Mouse (Mus musculus): Measurements from ENCODE around the gene Ccdc138. TPM values are rescaled to one million over a fixed set of nuclear protein-coding genes. Genes with fewer than 3 reads are reported as not detected.

Ccdc138 gene
- total and polyA plus RNA-seq, 2 experiments from 2014 or later: 7.9 to 9.4 TPM

DNA sequence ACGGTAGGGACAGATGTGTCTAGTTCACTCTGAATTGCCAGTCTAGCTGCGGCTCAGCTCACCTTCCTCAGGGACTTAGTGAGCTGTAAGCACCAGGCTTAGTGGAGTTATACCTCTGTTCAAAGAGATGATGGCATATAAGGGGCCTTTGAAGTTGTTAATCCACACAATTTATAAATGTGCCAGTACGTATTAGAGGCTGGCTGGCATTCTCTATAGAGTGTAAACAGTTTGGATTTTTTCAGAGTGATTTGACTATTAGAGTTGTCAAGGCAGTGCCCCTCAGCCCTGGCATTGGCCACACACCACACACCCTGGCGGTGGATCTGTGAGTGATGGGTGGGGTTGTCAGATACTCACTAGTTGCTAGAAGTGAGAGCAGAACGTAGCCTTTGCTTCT lies 118.8 kb downstream of the Ccdc138 start:
- no peak for DNase-seq
- H3K9ac ChIP-seq: no peak overlapping the region
- H3K27ac ChIP-seq (ENCODE audit: low read depth, low read length): no peak overlapping the region

DNA sequence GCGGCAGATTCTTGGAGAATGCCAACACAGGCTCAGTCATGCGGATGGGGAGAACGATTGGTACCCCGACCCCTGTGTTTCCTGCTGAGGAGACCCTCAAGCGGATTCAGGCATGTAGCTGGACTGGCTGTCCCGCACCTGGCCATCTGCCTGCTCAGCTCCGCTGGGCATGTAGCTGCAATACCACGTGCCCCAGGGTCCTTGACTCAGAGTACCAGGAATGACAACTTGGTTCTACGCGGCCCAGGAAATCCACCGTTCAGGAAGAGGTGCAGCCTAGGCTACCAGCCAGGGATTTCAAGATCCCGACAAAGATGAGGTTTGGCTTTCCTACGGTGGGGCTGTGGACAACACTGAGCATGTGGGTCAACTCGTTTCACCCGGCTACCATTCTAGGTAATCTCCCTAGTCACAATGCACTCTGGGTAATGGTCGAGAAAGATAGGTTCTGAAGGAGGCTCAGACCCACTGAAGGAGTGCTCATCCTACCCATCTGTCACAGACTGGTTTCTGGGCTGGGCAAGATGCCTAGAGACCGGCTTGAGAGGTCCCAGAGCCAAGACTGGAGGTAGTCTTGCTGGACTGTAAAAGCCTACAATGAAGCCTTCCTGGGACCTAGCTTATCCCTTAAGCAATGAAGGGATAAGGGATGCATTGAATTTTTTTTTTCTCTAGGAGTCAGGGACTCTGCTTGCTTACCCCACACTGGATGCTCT lies 120.9 kb downstream of the Ccdc138 start:
- H3K4me3 ChIP-seq (ENCODE audit: low read depth, low read length): no peak overlapping the region
- DNase-seq: no peak
- no peak overlapping the region for H3K4me2 ChIP-seq (ENCODE audit: low read depth)
- no peaks in the 10 kb centered on the region for H3K9me3 ChIP-seq (ENCODE audit: low read length)
- ATAC-seq: no peak
- H3K4me1 ChIP-seq (ENCODE audit: insufficient read depth): no peaks in the 10 kb centered on the region
- no peaks in the 10 kb centered on the region for H3K27me3 ChIP-seq (ENCODE audit: insufficient read depth, low read length)
- WGBS: 84% methylated on average over 17 of the region's 17 CpGs
- H3K36me3 ChIP-seq (ENCODE audit: insufficient read depth): no peaks in the 10 kb centered on the region
- no peak for TF ChIP-seq CTCF (IDR thresholded peaks at IDR 0.05; ENCODE audit: low read depth)
- no peak overlapping the region for H3K27ac ChIP-seq (ENCODE audit: low read depth, low read length)
- no peak overlapping the region for H3K9ac ChIP-seq

More for the DNA sequence above, 118.8 kb downstream of the Ccdc138 start:
- Histone ChIP-seq H3K27me3 (ENCODE audit: insufficient read depth, low read length) (no peaks in the 10 kb centered on the region), H3K36me3 (ENCODE audit: insufficient read depth) (no peaks in the 10 kb centered on the region), H3K4me3 (ENCODE audit: low read depth, low read length) (no peak overlapping the region), H3K4me2 (ENCODE audit: low read depth) (no peak overlapping the region), H3K4me1 (ENCODE audit: insufficient read depth) (no peaks in the 10 kb centered on the region), H3K9me3 (ENCODE audit: low read length) (no peaks in the 10 kb centered on the region)
- ATAC-seq: no peak
- TF ChIP-seq CTCF (IDR thresholded peaks at IDR 0.05; ENCODE audit: low read depth): no peak
- WGBS: 77% methylated on average over 5 of the region's 5 CpGs

- DNase-seq: no peak
- 84% methylated on average over 4 of the region's 4 CpGs for WGBS
- no peak overlapping the region for H3K9ac ChIP-seq
- H3K4me1 ChIP-seq (ENCODE audit: insufficient read depth): no peaks in the 10 kb centered on the region
- TF ChIP-seq CTCF (IDR thresholded peaks at IDR 0.05; ENCODE audit: low read depth): no peak
- no peak for ATAC-seq
- no peak overlapping the region for H3K27ac ChIP-seq (ENCODE audit: low read depth, low read length)
- no peak overlapping the region for H3K4me3 ChIP-seq (ENCODE audit: low read depth, low read length)
- H3K27me3 ChIP-seq (ENCODE audit: insufficient read depth, low read length): no peaks in the 10 kb centered on the region
- H3K9me3 ChIP-seq (ENCODE audit: low read length): no peaks in the 10 kb centered on the region
- H3K4me2 ChIP-seq (ENCODE audit: low read depth): no peak overlapping the region
- H3K36me3 ChIP-seq (ENCODE audit: insufficient read depth): no peaks in the 10 kb centered on the region
Measured at GRCm38 (mm10) chr10:58619266-58619665, 121.5 kb downstream of the Ccdc138 start.

GRCm38 (mm10) chr10:58624848-58625711 lies 127.3 kb downstream of the Ccdc138 start:
- ATAC-seq: no peak
- no peak overlapping the region for H3K27ac ChIP-seq (ENCODE audit: low read depth, low read length)
- H3K9ac ChIP-seq: no peak overlapping the region
- no peak for TF ChIP-seq CTCF (IDR thresholded peaks at IDR 0.05; ENCODE audit: low read depth)
- H3K9me3 ChIP-seq (ENCODE audit: low read length): no peaks in the 10 kb centered on the region
- no peaks in the 10 kb centered on the region for H3K27me3 ChIP-seq (ENCODE audit: insufficient read depth, low read length)
- DNase-seq: no peak
- H3K4me2 ChIP-seq (ENCODE audit: low read depth): no peak overlapping the region
- no peaks in the 10 kb centered on the region for H3K36me3 ChIP-seq (ENCODE audit: insufficient read depth)
- WGBS: 74% methylated on average over 12 of the region's 12 CpGs
- H3K4me1 ChIP-seq (ENCODE audit: insufficient read depth): no peaks in the 10 kb centered on the region
- H3K4me3 ChIP-seq (ENCODE audit: low read depth, low read length): no peak overlapping the region

Other genes starting within 250 kb of the Ccdc138 start
- gene Gcc2, start 242.5 kb upstream of the Ccdc138 start, total RNA-seq (2014; rRNA removed): 33.9 and 36.7 TPM in 2 replicates
- gene Gcc2, start 242.5 kb upstream of the Ccdc138 start, polyA plus RNA-seq (2015; fragmentation: Nextera tagmentation; extraction: Ambion mirVana): 67.0 and 96.5 TPM in 2 replicates
- gene Lims1, start 174.5 kb upstream of the Ccdc138 start, total RNA-seq (2014; rRNA removed): 38.5 and 43.6 TPM in 2 replicates
- 39.1 and 51.7 TPM in 2 replicates for gene Lims1, start 174.5 kb upstream of the Ccdc138 start, polyA plus RNA-seq (2015; fragmentation: Nextera tagmentation; extraction: Ambion mirVana)
- 51.6 and 65.4 TPM in 2 replicates for gene Ranbp2, start 51.0 kb upstream of the Ccdc138 start, total RNA-seq (2014; rRNA removed)
- 7.1 and 10.9 TPM in 2 replicates for gene Ranbp2, start 51.0 kb upstream of the Ccdc138 start, polyA plus RNA-seq (2015; fragmentation: Nextera tagmentation; extraction: Ambion mirVana)
- gene Edar, start 177.7 kb downstream of the Ccdc138 start, total RNA-seq (2014; rRNA removed): 0.54 and 0.90 TPM in 2 replicates
- gene Edar, start 177.7 kb downstream of the Ccdc138 start, polyA plus RNA-seq (2015; fragmentation: Nextera tagmentation; extraction: Ambion mirVana): 0.38 and 0.40 TPM in 2 replicates
- gene Gm17542, start 220.3 kb downstream of the Ccdc138 start, total RNA-seq (2014; rRNA removed): not detected in 2 replicates
- not detected in 2 replicates for gene Gm17542, start 220.3 kb downstream of the Ccdc138 start, polyA plus RNA-seq (2015; fragmentation: Nextera tagmentation; extraction: Ambion mirVana)